Mouse (Mus musculus): ENCODE measurements around the gene Dnmt3a.

Dnmt3a gene

DNA sequence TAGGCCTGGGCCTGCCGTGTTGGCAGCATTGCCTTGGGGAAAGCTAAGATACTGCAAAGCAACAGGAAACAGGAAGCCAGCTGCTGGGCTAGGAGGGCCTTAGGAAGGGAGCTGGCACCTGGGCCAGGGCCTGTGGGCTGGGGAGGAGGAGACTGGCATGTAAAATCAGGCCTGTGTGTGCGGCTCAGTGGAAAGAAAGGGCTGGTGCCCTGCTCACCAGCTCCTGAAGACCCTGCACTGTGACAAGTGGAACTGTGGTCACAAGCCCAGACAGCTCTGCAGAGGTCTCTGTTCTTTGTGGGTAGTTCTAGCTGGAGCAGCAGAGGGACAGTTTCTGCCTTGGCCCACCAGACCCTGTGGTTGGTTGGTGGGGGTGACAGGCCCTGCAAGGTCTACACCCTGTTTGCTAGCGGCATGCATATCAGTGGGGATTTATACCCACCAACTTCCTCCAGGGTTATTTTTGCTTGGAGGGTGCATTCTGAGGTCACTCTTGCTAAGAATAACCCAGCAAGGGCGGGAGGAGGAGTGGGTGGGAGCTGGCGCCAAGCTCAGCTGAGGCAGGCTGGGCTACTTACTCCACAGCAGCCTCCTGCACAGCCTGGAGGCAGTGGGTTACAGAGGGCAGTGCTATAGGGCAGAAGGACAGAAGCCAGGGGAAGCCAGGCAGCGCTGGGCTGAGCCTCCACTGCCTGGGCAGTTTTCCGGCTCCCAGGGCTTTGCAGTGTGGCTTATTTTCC, 50.1 kb downstream of the Dnmt3a start:
- DNase-seq (ENCODE audit: low spot score): peak; percentile 54

GRCm38 (mm10) chr12:3856748-3857147, 50.9 kb downstream of the Dnmt3a start:
- no peak for DNase-seq (ENCODE audit: low spot score)

- no peak for DNase-seq (ENCODE audit: low spot score)
Observed at GRCm38 (mm10) chr12:3857231-3857630, 51.4 kb downstream of the Dnmt3a start.

DNA sequence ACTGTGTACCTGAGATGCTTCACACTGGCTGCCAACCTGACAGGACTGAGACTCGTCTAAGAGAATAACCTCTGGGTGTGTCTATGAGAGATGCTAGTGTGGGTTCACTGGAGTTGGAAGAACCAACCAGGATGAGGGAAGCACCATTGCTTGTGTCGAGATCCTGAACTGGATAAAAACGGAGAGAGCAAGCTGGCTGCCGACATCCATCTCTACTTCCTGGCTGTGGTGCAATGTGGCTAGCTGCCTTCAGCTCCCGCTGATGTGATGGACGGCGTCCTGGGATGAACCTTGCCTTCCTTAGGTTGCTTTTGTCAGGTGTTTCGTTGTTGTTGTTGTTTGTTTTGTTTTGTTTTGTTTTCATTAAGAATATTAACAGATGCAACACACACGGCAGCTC, 52.0 kb downstream of the Dnmt3a start:
- no peak for DNase-seq (ENCODE audit: low spot score)

- DNase-seq (ENCODE audit: low spot score): no peak
Observed at GRCm38 (mm10) chr12:3858754-3859153, 52.9 kb downstream of the Dnmt3a start.

- DNase-seq (ENCODE audit: low spot score): no peak
Observed at GRCm38 (mm10) chr12:3859545-3859944, 53.7 kb downstream of the Dnmt3a start.

GRCm38 (mm10) chr12:3860005-3860404, 54.2 kb downstream of the Dnmt3a start:
- DNase-seq (ENCODE audit: low spot score): no peak

- DNase-seq (ENCODE audit: low spot score): no peak
Observed at GRCm38 (mm10) chr12:3861665-3862228, 55.9 kb downstream of the Dnmt3a start.

DNA sequence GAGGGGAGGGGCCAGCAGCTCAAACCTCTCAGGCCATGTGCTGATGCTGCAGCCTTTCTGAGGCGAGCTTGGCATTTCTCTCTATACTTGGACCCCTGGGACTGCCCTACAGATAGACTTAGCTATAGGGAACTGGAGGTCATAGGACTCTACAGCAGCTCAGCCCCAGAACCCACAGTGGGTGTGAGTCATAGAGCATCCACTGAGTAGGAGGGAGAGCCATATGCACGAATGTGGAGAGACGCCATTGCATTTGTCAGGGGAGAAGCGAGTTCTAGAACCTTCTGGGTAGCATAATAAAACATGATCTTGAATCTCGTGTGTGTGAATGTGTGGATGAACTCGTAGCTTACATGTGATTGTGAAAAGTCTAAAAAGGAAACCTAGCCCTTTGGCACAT, 56.4 kb downstream of the Dnmt3a start:
- no peak for DNase-seq (ENCODE audit: low spot score)

DNA sequence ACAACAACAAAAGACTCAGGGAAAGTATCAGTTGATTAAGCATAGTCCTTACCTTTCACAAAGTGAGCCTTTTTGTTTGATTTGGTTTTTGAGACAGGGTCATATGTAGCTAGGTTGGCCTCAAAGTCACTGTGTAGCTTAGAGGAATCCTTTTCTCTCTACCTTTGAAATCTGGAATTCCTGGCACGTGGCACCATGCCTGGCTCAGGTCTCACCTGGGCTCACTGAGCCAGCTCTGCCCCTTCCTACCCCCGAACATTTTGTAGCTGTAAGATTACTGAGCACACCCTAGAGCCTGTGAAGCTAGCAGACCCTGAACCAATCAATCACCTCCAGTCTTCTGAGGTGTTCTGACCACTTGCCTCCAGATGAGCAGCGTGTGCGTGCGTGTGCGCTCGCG, 58.4 kb downstream of the Dnmt3a start:
- DNase-seq (ENCODE audit: low spot score): no peak

- no peak for DNase-seq (ENCODE audit: low spot score)
Observed at GRCm38 (mm10) chr12:3865594-3865993, 59.8 kb downstream of the Dnmt3a start.

DNA sequence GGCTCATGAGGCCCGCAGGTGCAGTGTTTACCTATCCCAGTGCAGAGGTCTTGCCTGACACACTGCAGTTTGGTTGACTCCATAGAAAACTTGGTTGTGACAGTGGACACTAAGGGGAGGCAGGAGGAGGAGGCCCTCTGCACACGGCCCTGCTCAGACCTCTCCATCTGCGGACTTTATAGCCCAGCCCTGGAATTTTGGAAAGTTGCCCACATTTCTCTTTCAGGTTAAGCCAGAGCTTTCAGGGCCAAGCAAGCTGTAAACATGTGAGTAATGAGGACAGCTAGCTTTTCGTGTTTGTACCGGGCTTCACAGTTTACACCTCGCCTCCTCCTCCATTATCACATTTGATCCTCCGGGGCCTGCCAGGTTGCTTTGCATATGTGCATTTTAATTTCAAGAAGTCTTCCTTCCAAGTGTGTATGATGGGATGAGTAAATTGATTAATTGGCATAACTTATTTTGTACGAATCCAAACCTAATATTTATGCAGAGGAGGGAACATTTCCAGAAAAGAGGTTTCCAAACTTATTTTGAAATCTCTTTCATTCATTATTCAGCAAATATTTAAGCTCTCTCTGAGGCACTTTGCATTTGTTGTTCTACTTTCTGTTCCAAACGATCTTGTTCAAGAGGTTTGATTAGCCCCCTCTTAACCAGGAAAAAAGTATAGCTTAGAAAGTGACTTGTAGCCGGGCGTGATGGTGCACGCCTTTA, 61.0 kb downstream of the Dnmt3a start:
- no peak for DNase-seq (ENCODE audit: low spot score)

DNA sequence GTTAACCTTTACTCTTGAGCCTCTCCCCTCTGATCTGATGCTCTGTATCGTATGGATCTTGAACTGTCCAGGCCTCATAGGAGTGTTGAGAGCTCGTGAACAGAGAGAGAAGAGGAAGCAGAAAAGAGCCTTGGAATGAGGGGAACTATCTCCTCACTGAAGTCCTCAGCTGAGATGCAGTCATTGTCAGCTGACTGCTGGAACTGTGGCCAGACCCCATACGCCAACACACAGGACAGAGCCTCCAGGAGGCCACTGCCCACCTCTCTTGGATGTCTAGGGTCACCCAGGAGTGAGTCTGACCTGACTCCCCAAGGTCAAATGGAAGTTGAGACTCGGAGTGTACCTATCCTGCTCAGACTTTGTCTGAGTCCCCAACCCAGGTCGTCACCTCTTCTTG, 62.3 kb downstream of the Dnmt3a start:
- no peak for DNase-seq (ENCODE audit: low spot score)

GRCm38 (mm10) chr12:3868676-3869458, 63.1 kb downstream of the Dnmt3a start:
- peak; percentile 71 for DNase-seq (ENCODE audit: low spot score)

- DNase-seq (ENCODE audit: low spot score): no peak
Observed at GRCm38 (mm10) chr12:3870024-3870423, 64.2 kb downstream of the Dnmt3a start.

GRCm38 (mm10) chr12:3870859-3871462, 65.2 kb downstream of the Dnmt3a start:
- DNase-seq (ENCODE audit: low spot score): peak; percentile 62

- DNase-seq (ENCODE audit: low spot score): peak; percentile 89
Observed at GRCm38 (mm10) chr12:3871637-3872036, 65.8 kb downstream of the Dnmt3a start.

DNA sequence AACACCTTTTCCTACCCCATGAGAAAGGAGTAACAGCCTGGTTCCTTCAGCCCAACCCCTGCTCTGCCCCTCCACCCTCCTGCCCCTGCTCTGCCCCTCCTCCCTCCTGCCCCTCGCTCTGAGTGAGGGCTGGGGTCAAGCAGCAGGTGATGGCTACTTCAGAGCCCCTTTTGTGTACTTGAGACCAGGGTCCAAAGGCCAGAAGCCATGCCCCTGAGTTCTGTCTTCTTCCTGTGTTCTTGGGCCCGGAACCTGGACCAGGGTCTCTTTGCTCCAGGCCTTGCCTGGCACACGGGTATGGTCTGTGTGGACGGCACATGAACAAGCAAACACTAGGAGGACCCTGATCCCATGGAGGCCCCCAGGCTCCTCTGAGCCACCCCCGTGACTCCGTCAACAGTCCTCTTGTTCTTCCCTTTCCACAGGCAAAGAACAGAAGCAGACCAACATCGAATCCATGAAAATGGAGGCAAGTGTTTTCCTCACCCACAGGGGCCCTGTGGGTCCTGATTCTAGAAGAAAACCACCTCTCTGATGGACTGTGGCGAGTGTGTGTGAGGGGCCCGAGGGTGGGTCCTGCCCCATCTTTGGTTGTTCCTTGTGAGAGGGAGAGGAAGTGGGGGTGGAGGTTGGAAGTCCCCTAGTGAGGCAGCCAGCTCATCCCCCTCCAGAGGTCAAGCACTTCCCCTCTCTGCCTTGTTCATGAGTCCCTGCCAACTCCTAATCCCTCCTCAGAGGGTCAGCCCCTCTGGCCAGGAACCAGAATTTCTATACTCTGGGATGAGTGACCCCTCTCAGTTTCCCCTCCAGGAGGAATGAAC, 66.8 kb downstream of the Dnmt3a start:
- no peak for DNase-seq (ENCODE audit: low spot score)

GRCm38 (mm10) chr12:3875474-3875873, 69.7 kb downstream of the Dnmt3a start:
- DNase-seq (ENCODE audit: low spot score): no peak

- no peak for DNase-seq (ENCODE audit: low spot score)
Observed at GRCm38 (mm10) chr12:3877376-3877775, 71.6 kb downstream of the Dnmt3a start.

- DNase-seq (ENCODE audit: low spot score): no peak
Observed at GRCm38 (mm10) chr12:3881474-3881873, 75.7 kb downstream of the Dnmt3a start.
